Comparison of ENCODE assay signal across 17 mouse cellular contexts in genomic region chr14:102199430-102199829, GRCm38 (mm10).
DNase-seq lines count a peak whose midpoint lies in the region; ATAC-seq lines count a peak whose summit lies in the region.
"Had no signal": no experiment of that assay in that cellular context is flagged by ENCODE, and none has a peak within 500 bp of the region (broad histone marks: within the 10 kb centered on the region; RNA-seq: fewer than 3 reads in every experiment).

No protein-coding gene starts in this region.

- ATAC-seq in activated CD4-positive, CD25-positive, alpha-beta regulatory T cell, adult 4 months: no peak
- ATAC-seq: intestine, embryonic 15.5 days; midbrain, embryonic 16.5 days; Patski had no signal

- H3K36me3 ChIP-seq in embryonic facial prominence, embryonic 10.5 days (replicated peaks): no peaks in the 10 kb centered on the region
- H3K36me3 ChIP-seq: embryonic facial prominence, embryonic 13.5 days; hindbrain, embryonic 13.5 days; intestine, embryonic 15.5 days; liver, embryonic 13.5 days had no signal

- H3K9me3 ChIP-seq in embryonic facial prominence, embryonic 10.5 days: no peaks in the 10 kb centered on the region
- H3K9me3 ChIP-seq: embryonic facial prominence, embryonic 13.5 days; hindbrain, embryonic 13.5 days; intestine, embryonic 15.5 days; liver, embryonic 13.5 days had no signal

- no peaks in the 10 kb centered on the region for H3K27me3 ChIP-seq in embryonic facial prominence, embryonic 10.5 days (replicated peaks; ENCODE audit: low read depth, poor library complexity, severe bottlenecking)
- H3K27me3 ChIP-seq: embryonic facial prominence, embryonic 13.5 days; hindbrain, embryonic 13.5 days; intestine, embryonic 15.5 days; liver, embryonic 13.5 days; megakaryocyte, embryonic 14.5 days; Patski had no signal

- no peak overlapping the region for H3K27ac ChIP-seq in embryonic facial prominence, embryonic 10.5 days (replicated peaks)
- H3K27ac ChIP-seq: embryonic facial prominence, embryonic 13.5 days; hindbrain, embryonic 13.5 days; intestine, embryonic 15.5 days; liver, embryonic 13.5 days had no signal

- H3K4me1 ChIP-seq in embryonic facial prominence, embryonic 10.5 days: no peaks in the 10 kb centered on the region
- H3K4me1 ChIP-seq: embryonic facial prominence, embryonic 13.5 days; hindbrain, embryonic 13.5 days; intestine, embryonic 15.5 days; liver, embryonic 13.5 days; megakaryocyte, embryonic 14.5 days had no signal

- intact Hi-C loops in left cerebral cortex, postnatal 36 days (cut with DNase I): no loop called here

- DNase-seq in right cerebral cortex, adult 18-20 months: peak; percentile 90
- no peak for DNase-seq in right cerebral cortex, postnatal 4 days
- DNase-seq in layer of hippocampus, postnatal 10 days (ENCODE audit: low spot score in 2 of 2): peak; percentile 7 to 26
- peak; percentile 68 to 82 for DNase-seq in left cerebral cortex, postnatal 36 days (ENCODE audit: low spot score in 2 of 2)
- no peak for DNase-seq in embryonic facial prominence, embryonic 10.5 days (ENCODE audit: low spot score)
- no peak for DNase-seq in urinary bladder, adult 18-20 months (ENCODE audit: low spot score in 2 of 2)
- DNase-seq: B cell, adult 2 months; cerebellum, postnatal 25 days; heart, adult 18-20 months; liver, embryonic 13.5 days had no signal

- H3K4me3 ChIP-seq in embryonic facial prominence, embryonic 10.5 days: no peak overlapping the region
- H3K4me3 ChIP-seq: embryonic facial prominence, embryonic 13.5 days; hindbrain, embryonic 13.5 days; intestine, embryonic 15.5 days; liver, embryonic 13.5 days; megakaryocyte, embryonic 14.5 days had no signal

- WGBS in embryonic facial prominence, embryonic 10.5 days: 86% methylated on average over 6 of the region's 6 CpGs

Comparison
In these comparisons a context has a peak if more than half of its experiments do, and no peak if none do; other contexts are left out.
1. DNase-seq: peak in right cerebral cortex, adult 18-20 months (single experiment), layer of hippocampus, postnatal 10 days (2 of 2) and left cerebral cortex, postnatal 36 days (2 of 2); none in right cerebral cortex, postnatal 4 days (single experiment), embryonic facial prominence, embryonic 10.5 days (single experiment) and urinary bladder, adult 18-20 months (0 of 2).